Comparison of ENCODE assay signal across 8 mouse cellular contexts in genomic region chr4:101068786-101069153, GRCm38 (mm10). TPM values are rescaled to one million over a fixed set of nuclear protein-coding genes. Genes with fewer than 3 reads are reported as not detected.
DNase-seq lines count a peak whose midpoint lies in the region; ATAC-seq and TF ChIP-seq lines count a peak whose summit lies in the region.

Gene Raver2 (plus strand): TSS chr4:101068983.

- WGBS in hindbrain, postnatal 0 days: 1% methylated on average over 41 of the region's 54 CpGs

- no peaks in the 10 kb centered on the region for H3K36me3 ChIP-seq in hindbrain, postnatal 0 days (ENCODE audit: insufficient read depth, low read length)

- peak within 1 kb of the TSS; percentile 66 for H3K27ac ChIP-seq in gastrocnemius, adult 2 months
- H3K27ac ChIP-seq in hindbrain, postnatal 0 days: peak within 1 kb of the TSS; percentile 54; the same call in 1 of the 2 replicates

- peak; percentile 82 for ATAC-seq in hindbrain, postnatal 0 days
- 0 out of 2 replicates have a peak, but pooled peaks have one; percentile 40 for ATAC-seq in megakaryocyte, adult 5-6 weeks (ENCODE audit: poor library complexity, severe bottlenecking)

- no peaks in the 10 kb centered on the region for H3K27me3 ChIP-seq in hindbrain, postnatal 0 days (ENCODE audit: insufficient read depth, low read length)

- peak within 1 kb of the TSS; percentile 93 for H3K4me2 ChIP-seq in hindbrain, postnatal 0 days (ENCODE audit: low read depth, low read length)

- TF ChIP-seq CTCF in gastrocnemius, adult 2 months (IDR thresholded peaks at IDR 0.05): peak; percentile 43
- TF ChIP-seq CTCF in hindbrain, postnatal 0 days (IDR thresholded peaks at IDR 0.05; ENCODE audit: low read depth): peak; percentile 38

- peak; percentile 65 for DNase-seq in WW6 (ENCODE audit: low read depth, low spot score)
- DNase-seq in cerebellum, adult 9-11 months: peak; percentile 32
- peak; percentile 72 for DNase-seq in gastrocnemius, adult 2 months
- peak; percentile 79 for DNase-seq in hindbrain, postnatal 0 days (ENCODE audit: low spot score)
- peak in 1 of 2 experiments; percentile 76 for DNase-seq in left cerebral cortex, postnatal 10 days (ENCODE audit: extremely low spot score in 1 of 2, low spot score in 2 of 2)
- DNase-seq in right cerebral cortex, postnatal 10 days (ENCODE audit: low spot score in 2 of 2): peak; percentile 59 to 67
- peak; percentile 58 for DNase-seq in yolk sac, embryonic 10.5 days (ENCODE audit: low spot score)

- H3K9ac ChIP-seq in hindbrain, postnatal 0 days (replicated peaks; ENCODE audit: low read length): peak within 1 kb of the TSS; percentile 75

- peak within 1 kb of the TSS; percentile 83 for H3K4me3 ChIP-seq in gastrocnemius, adult 2 months
- H3K4me3 ChIP-seq in hindbrain, postnatal 0 days (ENCODE audit: low read length): peak within 1 kb of the TSS; percentile 86

- no peaks in the 10 kb centered on the region for H3K9me3 ChIP-seq in hindbrain, postnatal 0 days (ENCODE audit: low read length)

- no peaks in the 10 kb centered on the region for H3K4me1 ChIP-seq in hindbrain, postnatal 0 days (ENCODE audit: insufficient read depth, low read length)

- intact Hi-C loops in gastrocnemius, adult 2 months (cut with DNase I): no loop called here
- intact Hi-C loops in left cerebral cortex, postnatal 10 days (cut with DNase I): no loop called here

RNA-seq across cellular contexts. Expression of gene Raver2, which starts in this region (rescaled TPM):
- total RNA-seq in gastrocnemius, adult 2 months (2021): 1 to 10 TPM; 1.6 to 6.7 TPM
- total RNA-seq in hindbrain, postnatal 0 days (2014; rRNA removed): 18.9 and 20.2 TPM in 2 replicates
- 5.3 and 6.6 TPM in 2 replicates for polyA plus RNA-seq in hindbrain, postnatal 0 days (2015; fragmentation: Nextera tagmentation; extraction: Ambion mirVana)
- 10 to 100 TPM; 27.6 to 28.3 TPM for total RNA-seq in left cerebral cortex, postnatal 10 days (2021)
- total RNA-seq in megakaryocyte, adult 5-6 weeks (2015): 0.32 TPM in 1 of 2 replicates, not detected in the other
- 0.18 and 0.28 TPM in 2 replicates for total RNA-seq in megakaryocyte, adult 5-6 weeks (2017)

Comparison
In these comparisons a context has a peak if more than half of its experiments do, and no peak if none do; other contexts are left out.
1. Peak in ATAC-seq in megakaryocyte, adult 5-6 weeks; RNA of the gene not detected or under 1 TPM.